Mouse (Mus musculus): ENCODE data around the gene 6330409D20Rik.

Gene 6330409D20Rik

GRCm38 (mm10) chr2:32722581-32722980 is 18.2 kb downstream of the 6330409D20Rik start:
- DNase-seq (ENCODE audit: low spot score): no peak

DNA sequence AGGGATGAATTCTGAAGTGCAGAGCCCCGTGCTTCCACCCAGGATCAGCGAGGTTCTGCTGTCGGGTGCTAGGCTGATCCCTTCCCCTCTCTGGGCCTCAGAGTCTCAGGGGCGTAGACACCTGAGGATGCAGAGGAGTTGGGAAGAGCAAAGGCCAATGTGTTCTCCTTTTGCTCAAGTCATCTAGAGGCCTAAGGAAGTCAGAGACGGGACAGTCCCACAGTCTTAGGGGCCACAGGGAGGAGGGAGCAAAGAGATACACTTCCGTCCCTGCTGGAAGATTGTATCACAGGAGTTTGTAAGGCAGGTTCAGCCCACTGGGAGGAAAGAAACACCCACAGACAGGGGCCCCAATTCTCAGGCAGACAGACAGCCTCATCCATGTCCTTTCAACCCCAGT is 18.8 kb downstream of the 6330409D20Rik start:
- no peak for DNase-seq (ENCODE audit: low spot score)

DNA sequence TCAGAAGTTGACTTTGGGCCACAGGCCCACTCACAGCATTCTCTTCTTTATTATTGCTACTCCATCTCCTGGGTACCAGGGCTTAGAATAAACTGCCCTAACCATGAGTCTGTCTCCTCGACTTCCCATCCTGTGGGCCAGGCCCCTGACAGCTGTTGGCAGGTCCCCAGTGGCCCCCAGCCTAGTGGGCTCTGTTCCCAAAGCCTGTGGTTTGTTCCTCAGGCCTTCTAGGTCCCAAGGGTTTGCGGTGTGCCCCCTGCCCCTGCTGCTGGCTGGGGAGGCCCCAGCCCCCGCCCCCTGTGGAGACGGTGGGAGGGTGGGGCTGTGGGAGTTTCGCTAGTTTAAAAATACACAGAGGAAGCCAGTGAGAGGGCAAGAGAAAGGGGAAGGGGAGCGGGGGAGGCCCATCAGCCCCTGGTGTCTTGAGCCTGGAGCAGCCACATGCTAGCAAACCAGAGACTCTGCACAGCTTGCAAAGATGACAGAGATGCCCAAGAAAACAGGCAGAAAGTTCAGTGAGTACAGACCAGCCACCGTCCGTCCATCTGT is 20.1 kb downstream of the 6330409D20Rik start, which contains the start of gene Sh2d3c:
Gene Sh2d3c, plus strand, starts transcription at position 375 of the 549 bp plus-strand sequence.
- DNase-seq (ENCODE audit: low spot score): no peak

GRCm38 (mm10) chr2:32720053-32720452 is 20.8 kb downstream of the 6330409D20Rik start:
- no peak for DNase-seq (ENCODE audit: low spot score)

- no peak for DNase-seq (ENCODE audit: low spot score)
Observed at GRCm38 (mm10) chr2:32718761-32719160, 22.1 kb downstream of the 6330409D20Rik start.

DNA sequence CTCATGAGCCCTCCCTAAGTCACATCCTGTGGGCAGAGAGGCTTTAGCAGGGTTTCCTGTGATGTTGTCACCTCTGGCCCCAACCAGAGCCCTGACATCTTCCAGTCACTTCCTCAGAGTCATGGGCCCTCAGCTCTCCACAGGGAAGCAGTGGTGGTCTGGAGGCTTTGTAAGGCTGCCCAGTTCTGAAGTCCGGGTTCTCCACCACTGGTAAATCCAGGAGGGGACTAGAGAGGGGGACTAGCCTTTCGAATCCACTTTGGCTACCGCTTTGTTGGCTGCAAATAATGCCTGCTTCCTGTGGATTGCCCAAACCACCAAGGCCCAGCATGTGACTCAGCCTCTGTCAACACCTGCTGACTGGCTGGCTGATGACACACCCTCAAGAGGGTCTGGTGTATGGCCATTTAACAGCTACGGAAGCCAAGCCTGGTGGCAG is 25.8 kb downstream of the 6330409D20Rik start:
- no peak for DNase-seq (ENCODE audit: low spot score)

DNA sequence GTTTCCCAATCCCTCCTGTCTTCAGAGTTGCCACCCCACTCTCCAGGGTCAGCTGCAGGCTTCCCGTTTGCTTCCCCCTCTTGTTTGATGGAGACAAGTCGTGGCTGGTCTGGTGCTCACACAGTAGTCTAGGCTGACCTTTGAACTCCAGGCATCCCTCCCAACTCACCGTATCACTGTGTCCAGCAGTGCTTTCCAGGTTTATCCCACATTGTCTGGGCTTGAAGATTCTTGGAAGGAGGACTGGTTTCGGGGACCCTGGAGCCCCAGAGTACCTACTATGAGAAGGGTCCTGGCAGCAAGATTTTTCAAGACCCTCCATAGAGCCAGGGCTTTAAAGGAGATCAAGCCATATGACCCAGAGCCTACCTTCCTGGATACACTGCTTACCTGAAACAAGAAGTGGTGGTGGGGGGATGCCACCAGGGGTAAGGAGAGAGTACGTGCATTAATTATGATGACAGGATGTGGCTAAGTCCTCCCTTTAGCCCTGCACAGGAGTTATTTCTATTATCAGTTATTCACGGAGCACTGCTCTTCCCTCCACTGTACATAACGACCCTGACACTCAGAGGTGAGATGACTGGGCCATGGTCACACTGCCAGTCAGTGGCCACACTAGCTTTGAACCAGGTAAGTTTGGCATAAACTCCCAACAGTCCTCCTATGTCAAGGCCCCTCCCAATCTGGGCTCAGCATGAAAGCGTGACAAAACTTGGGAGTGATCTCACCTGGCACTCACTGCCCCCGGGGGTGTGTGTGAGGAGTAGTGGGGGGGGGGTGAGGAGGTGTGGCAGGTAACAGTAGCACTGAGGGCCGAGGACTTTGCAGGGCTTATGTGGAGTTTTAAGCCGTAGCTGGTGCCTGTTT is 26.5 kb downstream of the 6330409D20Rik start:
- no peak for DNase-seq (ENCODE audit: low spot score)

DNA sequence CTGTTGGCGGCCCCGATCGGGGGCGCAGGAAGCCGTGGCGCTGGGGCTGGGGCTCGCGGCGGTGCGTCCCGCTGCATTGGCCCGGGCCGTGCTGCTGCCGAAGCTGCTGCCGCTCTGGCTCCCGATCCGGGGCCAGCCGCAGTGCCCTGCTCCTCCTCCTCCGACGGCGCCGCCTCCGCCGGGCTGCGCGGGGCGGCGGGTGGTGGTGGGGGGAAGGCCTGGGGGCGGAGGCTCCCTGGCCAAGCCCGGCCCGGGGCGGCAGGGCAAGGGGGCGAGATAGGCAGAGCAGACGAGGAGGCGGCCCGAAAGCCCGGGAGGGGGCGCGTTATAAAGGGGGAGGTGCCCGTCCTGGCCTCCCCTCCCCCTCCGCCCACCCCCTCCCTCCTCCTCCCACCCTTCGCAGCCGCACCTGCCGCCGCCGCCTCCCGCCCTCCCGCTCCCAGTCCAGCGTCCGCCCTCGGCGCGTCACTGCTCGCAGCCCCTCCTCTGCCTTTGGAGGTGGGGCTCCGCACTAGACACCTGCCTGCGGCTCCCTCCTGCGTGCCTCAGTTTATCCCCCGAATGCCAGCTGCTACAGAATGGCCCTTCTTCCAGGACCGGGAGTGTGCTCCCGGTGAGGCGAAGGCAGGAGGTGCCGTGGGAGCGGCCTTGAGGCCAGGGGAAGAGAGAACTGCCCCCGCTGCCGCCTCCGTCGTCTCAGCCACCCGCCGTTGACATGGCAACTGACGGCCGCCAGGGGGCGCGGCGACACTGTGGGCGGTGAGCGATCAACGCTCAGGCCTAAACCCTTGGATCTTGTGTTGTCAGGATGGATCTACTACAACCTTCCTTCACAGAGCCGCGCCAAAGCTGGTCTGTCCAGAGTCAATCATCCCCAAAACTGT is 27.6 kb downstream of the 6330409D20Rik start, which contains the start of gene Cdk9:
Gene Cdk9, minus strand, starts transcription at position 143 of the 884 bp plus-strand sequence.
- DNase-seq (ENCODE audit: low spot score): peak; percentile 95

- DNase-seq (ENCODE audit: low spot score): peak; percentile 89
Observed at GRCm38 (mm10) chr2:32712586-32712933, 28.3 kb downstream of the 6330409D20Rik start.

- peak; percentile 57 for DNase-seq (ENCODE audit: low spot score)
Observed at GRCm38 (mm10) chr2:32712108-32712551, 28.7 kb downstream of the 6330409D20Rik start.

- DNase-seq (ENCODE audit: low spot score): no peak
Observed at GRCm38 (mm10) chr2:32711301-32712056, 29.3 kb downstream of the 6330409D20Rik start.

DNA sequence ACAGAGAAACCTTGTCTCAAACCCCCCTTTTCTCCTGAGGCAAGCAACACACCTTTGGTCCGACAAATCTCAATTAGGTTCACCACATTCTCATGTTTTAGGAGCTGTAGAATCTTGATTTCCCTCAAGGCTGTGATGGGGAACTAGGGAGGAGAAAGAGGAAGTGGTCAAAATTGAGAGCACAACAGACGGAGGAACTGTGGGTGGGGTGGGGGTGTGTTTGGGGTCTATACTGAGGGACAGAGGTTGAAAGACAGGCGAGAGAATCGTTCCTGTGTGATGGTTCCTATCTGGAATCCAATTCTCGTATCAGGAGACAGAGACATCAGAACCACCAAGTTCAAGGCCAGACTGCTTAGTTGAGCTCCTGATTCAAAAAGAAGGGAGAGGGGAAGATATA is 30.4 kb downstream of the 6330409D20Rik start:
- no peak for DNase-seq (ENCODE audit: low spot score)

- DNase-seq (ENCODE audit: low spot score): no peak
Observed at GRCm38 (mm10) chr2:32709521-32710137, 31.2 kb downstream of the 6330409D20Rik start.

DNA sequence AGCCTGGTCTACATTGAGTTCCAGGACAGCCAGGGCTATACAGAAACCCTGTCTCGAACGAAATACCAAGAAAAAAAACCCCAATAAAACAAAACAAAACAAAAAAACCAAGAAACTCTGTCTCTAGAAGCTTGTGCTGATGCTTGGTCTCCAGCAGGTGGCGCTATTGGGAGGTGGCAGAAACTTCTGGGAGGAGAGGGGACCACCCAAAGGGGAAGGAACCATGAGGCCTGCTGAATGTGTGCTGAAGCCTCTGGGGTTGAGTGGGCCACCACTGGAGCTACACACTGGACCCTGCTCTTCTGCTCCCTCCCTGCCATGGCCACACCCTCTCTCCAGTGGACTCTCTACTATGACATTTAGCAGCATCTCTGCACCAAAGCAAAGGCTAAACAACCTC is 32.2 kb downstream of the 6330409D20Rik start:
- peak; percentile 57 for DNase-seq (ENCODE audit: low spot score)

DNA sequence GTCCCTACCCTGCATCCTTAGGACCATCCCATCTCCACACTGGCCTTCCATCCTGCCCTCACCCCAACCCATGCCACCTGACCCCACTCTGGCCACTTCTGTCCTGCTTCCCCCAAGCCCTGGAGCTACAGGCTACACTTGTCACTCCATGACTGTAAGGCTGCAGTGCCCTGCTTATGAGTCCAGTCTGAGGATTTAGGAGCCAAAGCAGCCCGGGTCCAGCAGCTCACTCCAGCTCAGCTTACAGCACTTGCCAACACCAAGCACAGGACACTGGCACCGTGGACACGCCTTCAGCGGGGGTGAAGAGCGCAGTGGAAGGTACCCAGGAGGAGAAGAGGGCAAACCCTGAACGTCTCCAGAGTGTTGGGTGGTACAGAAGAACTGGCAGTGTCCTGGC is 33.8 kb downstream of the 6330409D20Rik start:
- DNase-seq (ENCODE audit: low spot score): no peak

- no peak for DNase-seq (ENCODE audit: low spot score)
Observed at GRCm38 (mm10) chr2:32705018-32705417, 35.8 kb downstream of the 6330409D20Rik start.

- no peak for DNase-seq (ENCODE audit: low spot score)
Observed at GRCm38 (mm10) chr2:32704021-32704421, 36.8 kb downstream of the 6330409D20Rik start, which contains the start of gene Fpgs. TSS of gene Fpgs (minus strand) at chr2:32704145.

GRCm38 (mm10) chr2:32703046-32703445 is 37.8 kb downstream of the 6330409D20Rik start:
- no peak for DNase-seq (ENCODE audit: low spot score)

DNA sequence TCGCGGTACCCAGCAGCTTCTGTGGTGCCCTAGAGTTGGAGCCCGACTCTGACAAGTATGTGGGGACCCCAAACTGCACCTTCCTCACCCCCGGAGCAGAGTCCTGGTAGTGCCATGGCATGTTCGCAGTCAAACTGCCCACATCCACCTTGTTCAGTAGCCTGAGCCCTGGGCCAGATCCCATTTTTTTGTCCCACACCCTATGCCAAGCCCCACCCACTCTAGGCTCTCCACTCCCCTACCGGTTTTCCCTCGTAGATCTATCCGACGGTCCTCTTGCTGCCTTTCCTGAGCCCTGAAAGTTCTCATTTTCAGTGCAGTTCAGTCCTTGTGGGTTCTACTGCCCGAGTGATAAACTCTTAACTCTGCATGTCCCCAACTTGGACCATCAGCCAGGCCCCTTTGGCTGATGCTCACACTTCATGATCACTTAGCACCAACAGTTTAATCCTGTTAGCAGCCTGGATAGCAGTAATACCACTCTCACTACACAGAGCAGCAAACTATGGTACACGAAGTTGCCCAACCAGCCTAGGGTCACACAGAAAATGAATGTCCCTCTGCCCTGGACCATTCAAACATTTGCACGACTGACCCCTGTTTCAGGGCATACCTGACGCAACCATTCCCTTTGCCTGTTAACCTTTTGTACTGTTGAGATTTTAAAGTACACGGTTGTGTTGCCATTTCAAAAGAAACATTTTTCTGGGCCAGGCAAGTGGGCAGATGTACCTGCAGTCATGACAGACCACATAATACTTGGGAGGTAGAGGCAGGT is 39.7 kb downstream of the 6330409D20Rik start:
- DNase-seq (ENCODE audit: low spot score): no peak

DNA sequence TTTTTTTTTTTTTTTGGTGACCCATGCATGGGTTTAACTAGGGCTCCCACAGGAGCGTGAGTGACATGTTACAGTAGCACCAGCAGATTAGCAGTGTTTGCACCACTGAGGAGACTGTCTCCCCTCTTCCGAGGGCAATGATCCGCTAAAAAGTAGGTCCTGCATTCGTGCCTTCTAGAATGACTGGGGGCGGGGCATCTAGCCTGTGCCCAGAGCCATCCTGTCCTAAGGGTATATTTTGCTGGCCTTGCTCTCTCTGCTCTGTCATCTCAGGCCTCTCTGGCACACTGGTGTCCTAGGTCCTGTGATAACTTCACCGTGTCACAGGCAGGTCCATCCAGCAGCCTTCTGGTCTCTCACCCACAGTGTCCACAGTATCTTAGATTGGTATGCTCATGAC is 41.1 kb downstream of the 6330409D20Rik start:
- DNase-seq (ENCODE audit: low spot score): no peak

Measured in ovary, postnatal 14 days (tissue).